Mouse (Mus musculus): ENCODE data around the gene Gpatch8.

DNA sequence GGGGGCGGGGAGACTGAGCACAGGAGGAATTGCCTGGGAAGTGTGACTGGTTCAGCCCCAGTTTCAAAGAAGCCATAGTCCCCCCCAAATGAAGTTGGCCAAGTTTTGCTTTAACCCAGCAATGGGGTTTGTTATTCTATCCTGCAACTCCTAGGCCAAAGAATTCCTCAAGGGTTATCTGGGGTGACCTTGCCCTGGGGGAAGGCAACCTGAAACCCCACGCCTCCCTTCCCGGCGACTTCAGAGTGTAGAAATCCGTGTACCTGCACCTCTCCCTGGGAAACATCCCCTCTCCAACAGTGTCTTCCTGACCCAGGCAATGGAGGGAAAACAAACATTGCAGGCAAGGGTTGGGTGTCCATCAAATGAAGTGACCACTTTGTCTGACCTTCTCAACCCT is 26.5 kb upstream of the Gpatch8 start:
- TF ChIP-seq POLR2A (IDR thresholded peaks at IDR 0.05; ENCODE audit: control insufficient read depth, extremely low read depth, insufficient read depth, low read length, poor library complexity) (no peak), CTCF (IDR thresholded peaks at IDR 0.05; ENCODE audit: borderline replicate concordance, control insufficient read depth, extremely low read depth, insufficient read depth, low read length, poor library complexity) (no peak)
